Mouse (Mus musculus): ENCODE measurements around the gene Tgif2lx2. TPM values are rescaled to one million over a fixed set of nuclear protein-coding genes. Genes with fewer than 3 reads are reported as not detected.
"Not testable (repeated sequence)": the region's sequence is repeated elsewhere in the genome, so short reads cannot be mapped to it uniquely, and the experiment has no call there.

Tgif2lx2 gene
- not detected for total RNA-seq (2022)

DNA sequence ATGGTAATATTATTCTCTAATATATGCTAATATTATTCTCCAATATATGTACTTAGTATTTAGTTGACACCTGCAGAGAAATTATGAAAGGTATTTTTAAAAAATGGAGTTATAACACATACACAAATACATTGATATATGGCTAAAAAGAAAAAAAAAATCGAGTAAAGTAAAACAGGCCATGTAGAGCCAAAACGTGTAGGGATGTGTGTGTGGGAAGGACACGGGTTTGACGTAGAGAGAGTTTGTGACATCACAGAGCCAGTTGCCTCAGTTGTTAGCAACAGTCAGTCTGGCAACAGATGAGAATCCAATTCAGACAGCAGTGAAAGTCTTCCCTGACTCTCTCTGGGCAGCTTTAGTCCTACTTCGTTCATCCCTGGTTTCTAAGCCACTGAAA lies at the start of gene Tgif2lx2:
TSS of gene Tgif2lx2 (plus strand) at position 301 of the 400 bp plus-strand sequence.
- DNase-seq (ENCODE audit: low spot score), result not testable (repeated sequence)

Other genes starting within 250 kb of the Tgif2lx2 start
- gene Tgif2lx1, start 53.5 kb downstream of the Tgif2lx2 start, total RNA-seq (2022), result not detected

Measured in heart, adult 8-10 months (tissue).